12 mouse cellular contexts compared by ENCODE assay signal in genomic region chr1:74090329-74090728, GRCm38 (mm10). TPM values are rescaled to one million over a fixed set of nuclear protein-coding genes. Genes with fewer than 3 reads are reported as not detected.
DNase-seq lines count a peak whose midpoint lies in the region; ATAC-seq and TF ChIP-seq lines count a peak whose summit lies in the region.
"Had no signal": no experiment of that assay in that cellular context is flagged by ENCODE, and none has a peak within 500 bp of the region (broad histone marks: within the 10 kb centered on the region; RNA-seq: fewer than 3 reads in every experiment).

No protein-coding gene starts in this region.

- intact Hi-C loops in heart, postnatal 14 days (cut with DNase I), result no loop called here

- H3K4me2 ChIP-seq in heart, postnatal 0 days (ENCODE audit: low read depth, low read length), result peak overlapping the region; percentile 26; the same call in 1 of the 2 replicates
- H3K4me2 ChIP-seq in embryonic facial prominence, embryonic 14.5 days (ENCODE audit: low read depth, low read length), result peak overlapping the region; percentile 66
- peak overlapping the region; percentile 55 for H3K4me2 ChIP-seq in limb, embryonic 15.5 days
- H3K4me2 ChIP-seq: midbrain, embryonic 13.5 days had no signal

- H3K9me3 ChIP-seq in heart, postnatal 0 days (replicated peaks; ENCODE audit: control insufficient read depth, low read length), result no peaks in the 10 kb centered on the region
- no peaks in the 10 kb centered on the region for H3K9me3 ChIP-seq in embryonic facial prominence, embryonic 14.5 days (ENCODE audit: control insufficient read depth, low read length)
- no peaks in the 10 kb centered on the region for H3K9me3 ChIP-seq in limb, embryonic 15.5 days
- H3K9me3 ChIP-seq: midbrain, embryonic 13.5 days had no signal

- TF ChIP-seq EP300 in heart, postnatal 0 days (IDR thresholded peaks at IDR 0.05; ENCODE audit: low read depth), result no peak

- H3K9ac ChIP-seq in heart, postnatal 0 days (replicated peaks; ENCODE audit: low read depth, low read length), result no peak overlapping the region
- peak overlapping the region; percentile 66 for H3K9ac ChIP-seq in embryonic facial prominence, embryonic 14.5 days (ENCODE audit: low read depth, low read length)
- H3K9ac ChIP-seq in limb, embryonic 15.5 days, result peak overlapping the region; percentile 18
- H3K9ac ChIP-seq: midbrain, embryonic 13.5 days had no signal

- TF ChIP-seq CTCF in heart, postnatal 0 days (IDR thresholded peaks at IDR 0.05; ENCODE audit: low read depth), result no peak

- DNase-seq in heart, postnatal 0 days (ENCODE audit: low spot score), result no peak
- no peak for DNase-seq in heart, postnatal 14 days
- DNase-seq in embryo, embryonic 10 days (ENCODE audit: low spot score), result peak; percentile 64
- DNase-seq in embryonic facial prominence, embryonic 14.5 days (ENCODE audit: low spot score), result no peak
- DNase-seq in layer of hippocampus, adult 9-10 months (ENCODE audit: low spot score), result no peak
- no peak for DNase-seq in MN1 (ENCODE audit: low spot score)
- DNase-seq in cerebellum, adult 18-20 months, result no peak
- DNase-seq: cerebellum, adult 8-10 months; right cerebral cortex, adult 18-20 months; thymus, postnatal 4 days had no signal

- WGBS in heart, postnatal 0 days, result 61% methylated on average over 7 of the region's 7 CpGs
- WGBS in embryonic facial prominence, embryonic 14.5 days, result 16% methylated on average over 7 of the region's 7 CpGs
- WGBS in limb, embryonic 15.5 days, result 19% methylated on average over 7 of the region's 7 CpGs

- no peak for ATAC-seq in heart, postnatal 0 days (ENCODE audit: insufficient read depth, low read depth)
- ATAC-seq in embryonic facial prominence, embryonic 14.5 days (ENCODE audit: low read depth), result no peak
- ATAC-seq in limb, embryonic 15.5 days (ENCODE audit: insufficient number of reproducible peaks, low FRiP score, low TSS enrichment, low read depth), result no peak

- no peaks in the 10 kb centered on the region for H3K36me3 ChIP-seq in heart, postnatal 0 days (replicated peaks; ENCODE audit: control insufficient read depth, insufficient read depth, low read length)
- H3K36me3 ChIP-seq in embryonic facial prominence, embryonic 14.5 days (ENCODE audit: control insufficient read depth, insufficient read depth, low read length), result no peaks in the 10 kb centered on the region
- H3K36me3 ChIP-seq in limb, embryonic 15.5 days, result no peaks in the 10 kb centered on the region
- H3K36me3 ChIP-seq: midbrain, embryonic 13.5 days had no signal

- H3K4me3 ChIP-seq in heart, postnatal 0 days (ENCODE audit: low read depth, low read length), result peak overlapping the region; percentile 21
- H3K4me3 ChIP-seq in embryonic facial prominence, embryonic 14.5 days (ENCODE audit: low read depth, low read length), result peak overlapping the region; percentile 50
- peak overlapping the region; percentile 46 for H3K4me3 ChIP-seq in limb, embryonic 15.5 days
- H3K4me3 ChIP-seq: midbrain, embryonic 13.5 days had no signal

- H3K27me3 ChIP-seq in heart, postnatal 0 days (ENCODE audit: control insufficient read depth, insufficient read depth, low read length), result no peaks in the 10 kb centered on the region
- H3K27me3 ChIP-seq in embryonic facial prominence, embryonic 14.5 days (replicated peaks; ENCODE audit: control insufficient read depth, insufficient read depth, low read length), result no peaks in the 10 kb centered on the region
- H3K27me3 ChIP-seq in limb, embryonic 15.5 days, result no peaks in the 10 kb centered on the region

- H3K27ac ChIP-seq in heart, postnatal 0 days (ENCODE audit: low read depth), result no peak overlapping the region
- H3K27ac ChIP-seq in embryonic facial prominence, embryonic 14.5 days (replicated peaks; ENCODE audit: low read depth, low read length), result peak overlapping the region; percentile 95
- H3K27ac ChIP-seq in limb, embryonic 15.5 days, result peak overlapping the region; percentile 95; the same call in 1 of the 2 replicates
- H3K27ac ChIP-seq: midbrain, embryonic 13.5 days had no signal

- peaks cover 36% of the 10 kb centered on the region for H3K4me1 ChIP-seq in heart, postnatal 0 days (ENCODE audit: control insufficient read depth, insufficient read depth)
- peaks cover 46% of the 10 kb centered on the region for H3K4me1 ChIP-seq in embryonic facial prominence, embryonic 14.5 days (ENCODE audit: control insufficient read depth, insufficient read depth, low read length)
- peaks cover 66% of the 10 kb centered on the region for H3K4me1 ChIP-seq in limb, embryonic 15.5 days

RNA-seq across cellular contexts. Expression of gene Tns1, which starts 33.9 kb away (rescaled TPM):
- 458 and 512 TPM in 2 replicates for total RNA-seq in heart, postnatal 0 days (2014; rRNA removed; ENCODE audit: low replicate concordance)
- 108 and 125 TPM in 2 replicates for polyA plus RNA-seq in heart, postnatal 0 days (2015; fragmentation: Nextera tagmentation; extraction: Ambion mirVana)
- total RNA-seq in heart, postnatal 14 days (2021), result 100 to 1,000 TPM; 677 to 755 TPM
- 51.5 and 58.5 TPM in 2 replicates for polyA plus RNA-seq in embryonic facial prominence, embryonic 14.5 days (2014; fragmentation: Nextera tagmentation; extraction: Ambion mirVana)
- polyA plus RNA-seq in limb, embryonic 15.5 days (2015; fragmentation: Nextera tagmentation; extraction: Ambion mirVana), result 59.9 and 65.2 TPM in 2 replicates

RNA-seq across cellular contexts. Expression of gene Rufy4, which starts 35.0 kb away (rescaled TPM):
- total RNA-seq in heart, postnatal 0 days (2014; rRNA removed; ENCODE audit: low replicate concordance), result 0.58 TPM in 1 of 2 replicates, not detected in the other
- 0.37 and 0.52 TPM in 2 replicates for polyA plus RNA-seq in heart, postnatal 0 days (2015; fragmentation: Nextera tagmentation; extraction: Ambion mirVana)
- 1 to 10 TPM; 1.4 to 1.5 TPM for total RNA-seq in heart, postnatal 14 days (2021)
- 0.37 and 0.72 TPM in 2 replicates for polyA plus RNA-seq in embryonic facial prominence, embryonic 14.5 days (2014; fragmentation: Nextera tagmentation; extraction: Ambion mirVana)
- 0.35 and 0.84 TPM in 2 replicates for polyA plus RNA-seq in limb, embryonic 15.5 days (2015; fragmentation: Nextera tagmentation; extraction: Ambion mirVana)
